In the genomic region with DNA sequence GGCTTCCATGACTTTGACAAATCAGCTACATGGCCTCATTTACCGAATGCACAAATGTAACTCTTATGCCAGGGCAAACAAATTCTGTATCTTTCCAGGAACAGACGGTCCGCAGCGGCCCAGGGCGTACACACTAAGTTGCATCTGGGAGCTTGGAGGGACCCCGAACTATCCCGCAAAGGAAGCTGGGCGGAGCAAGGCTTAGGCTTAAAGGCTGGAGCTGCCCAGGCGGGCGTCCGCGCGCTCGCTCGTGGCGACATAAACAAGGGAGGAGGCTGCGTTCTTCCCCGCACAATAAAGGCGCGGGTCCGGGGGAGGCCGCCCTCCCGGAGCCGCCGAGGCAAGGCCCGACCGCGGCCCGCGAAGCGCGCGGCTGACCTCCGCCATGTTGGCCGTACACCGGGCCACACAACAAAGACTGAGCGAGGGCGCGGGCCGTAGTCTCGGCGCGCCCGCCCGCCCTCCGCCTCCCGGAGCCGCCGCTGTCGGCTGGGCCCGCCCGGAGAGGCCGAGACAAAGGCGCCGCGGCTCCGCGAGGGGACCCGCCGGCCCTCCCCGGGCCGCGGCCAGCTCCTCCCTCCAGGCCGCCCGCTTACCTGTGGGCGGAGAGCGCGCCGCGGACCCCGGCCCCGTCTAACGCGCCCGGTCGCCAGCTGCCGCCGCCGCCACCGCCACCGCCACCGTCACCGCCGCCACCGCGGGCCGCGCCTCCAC, we compare ENCODE assay signal across 8 mouse cellular contexts. TPM values are rescaled to one million over a fixed set of nuclear protein-coding genes. Genes with fewer than 3 reads are reported as not detected.
DNase-seq lines count a peak whose midpoint lies in the region; ATAC-seq and TF ChIP-seq lines count a peak whose summit lies in the region.

A gene (plus strand): TSS at position 479 of the 714 bp plus-strand sequence.
A gene (minus strand): TSS at position 714 of the 714 bp plus-strand sequence.

- TF ChIP-seq CTCF in left cerebral cortex, adult 2 months (IDR thresholded peaks at IDR 0.05) = no peak

- intact Hi-C loops in left cerebral cortex, adult 2 months (cut with DNase I) = loop anchor here (1.0 to 5.0 kb wide), 2 partner anchors 139 to 157 kb away; no protein-coding TSS in a partner anchor

- peak within 1 kb of the TSS; percentile 94 for H3K9ac ChIP-seq in hindbrain, embryonic 15.5 days

- H3K4me3 ChIP-seq in hindbrain, embryonic 15.5 days = peak within 1 kb of the TSS; percentile 92
- H3K4me3 ChIP-seq in left cerebral cortex, adult 2 months = peak within 1 kb of the TSS; percentile 82
- H3K4me3 ChIP-seq in macrophage (ENCODE audit: inconsistent target) = peak within 1 kb of the TSS; percentile 72

- H3K27me3 ChIP-seq in hindbrain, embryonic 15.5 days = no peaks in the 10 kb centered on the region

- peak within 1 kb of the TSS; percentile 72 for H3K4me2 ChIP-seq in hindbrain, embryonic 15.5 days

- H3K9me3 ChIP-seq in hindbrain, embryonic 15.5 days = no peaks in the 10 kb centered on the region

- H3K4me1 ChIP-seq in hindbrain, embryonic 15.5 days (replicated peaks) = peaks cover 46% of the 10 kb centered on the region

- no peaks in the 10 kb centered on the region for H3K36me3 ChIP-seq in hindbrain, embryonic 15.5 days
- H3K36me3 ChIP-seq in macrophage (ENCODE audit: inconsistent target) = no peaks in the 10 kb centered on the region

- ATAC-seq in hindbrain, embryonic 15.5 days (ENCODE audit: low FRiP score, low read depth) = peak; percentile 85

- peak; percentile 44 for DNase-seq in T-cell, adult 2 months (ENCODE audit: low spot score)
- peak; percentile 76 to 84 for DNase-seq in cerebellum, postnatal 25 days
- DNase-seq in gastrocnemius, adult 18-20 months (ENCODE audit: low spot score) = peak; percentile 67
- peak; percentile 54 to 68 for DNase-seq in left cerebral cortex, adult 2 months (ENCODE audit: extremely low spot score in 1 of 2, low spot score in 2 of 2)
- peak; percentile 86 for DNase-seq in retina, postnatal 1 day
- DNase-seq in urinary bladder, postnatal 14 days (ENCODE audit: low spot score) = peak; percentile 68

- peak within 1 kb of the TSS; percentile 98 for H3K27ac ChIP-seq in hindbrain, embryonic 15.5 days (replicated peaks)
- peak within 1 kb of the TSS; percentile 97 for H3K27ac ChIP-seq in left cerebral cortex, adult 2 months
- peak within 1 kb of the TSS; percentile 43 for H3K27ac ChIP-seq in macrophage

- H3K79me2 ChIP-seq in macrophage (ENCODE audit: inconsistent target) = peaks cover 49% of the 10 kb centered on the region

- WGBS in hindbrain, embryonic 15.5 days = under 1% methylated on average over 79 of the region's 88 CpGs
- WGBS in macrophage (ENCODE audit: missing documents) = under 1% methylated on average over 66 of the region's 88 CpGs

RNA-seq across cellular contexts. Expression of the first gene that starts in this region (rescaled TPM):
- 1 to 10 TPM; 4.6 to 9.7 TPM for total RNA-seq in gastrocnemius, adult 18-20 months (2021)
- 6.0 and 7.2 TPM in 2 replicates for polyA plus RNA-seq in hindbrain, embryonic 15.5 days (2015; fragmentation: Nextera tagmentation; extraction: Ambion mirVana)
- total RNA-seq in left cerebral cortex, adult 2 months (2021) = 1 to 10 TPM; 3.0 to 3.8 TPM
- not detected for total RNA-seq in macrophage (2018; cell fraction: chromatin; rRNA removed)
- total RNA-seq in macrophage (2018; cell fraction: cytosol; rRNA removed) = under 1 TPM in 7 of 26 experiments, not detected in 19; 0.14 to 0.47 (median 0.22) TPM
- 1 to 10 TPM in 2 of 26 experiments, under 1 TPM in 5, not detected in 19; 0.61 to 1.2 (median 0.70) TPM for total RNA-seq in macrophage (2018; cell fraction: nucleus; rRNA removed)
- not detected in 3 replicates for polyA plus RNA-seq in macrophage (2018)

RNA-seq across cellular contexts. Expression of the second gene that starts in this region (rescaled TPM):
- total RNA-seq in gastrocnemius, adult 18-20 months (2021) = 10 to 100 TPM; 14.7 to 15.4 TPM
- 69.3 and 74.0 TPM in 2 replicates for polyA plus RNA-seq in hindbrain, embryonic 15.5 days (2015; fragmentation: Nextera tagmentation; extraction: Ambion mirVana)
- 10 to 100 TPM; 30.9 to 32.9 TPM for total RNA-seq in left cerebral cortex, adult 2 months (2021)
- total RNA-seq in macrophage (2018; cell fraction: chromatin; rRNA removed) = 10 to 100 TPM in 25 of 26 experiments, 1 to 10 TPM in 1; 8.8 to 37.4 (median 16.0) TPM
- total RNA-seq in macrophage (2018; cell fraction: cytosol; rRNA removed) = 10 to 100 TPM in 10 of 26 experiments, 1 to 10 TPM in 16; 7.4 to 15.4 (median 9.1) TPM
- total RNA-seq in macrophage (2018; cell fraction: nucleus; rRNA removed) = 10 to 100 TPM; 11.8 to 40.8 (median 25.1) TPM
- polyA plus RNA-seq in macrophage (2018) = 6.3 to 9.4 TPM (median 7.6 TPM) in 3 replicates

Comparison
In these comparisons a context has a peak if more than half of its experiments do, and no peak if none do; other contexts are left out.
1. Peak in every context shown above with its lines: DNase-seq, ATAC-seq, H3K4me3 ChIP-seq and H3K27ac ChIP-seq.
2. H3K27ac ChIP-seq: peak in every context shown above with its lines; median percentile 98 in hindbrain, embryonic 15.5 days; 97 in left cerebral cortex, adult 2 months; 43 in macrophage.